Mouse (Mus musculus) c-Kit-positive CD71-negative TER-119-negative erythroid progenitor cells, embryonic 14.5 days (primary cell): ENCODE data around the gene Adam26a.
"Not testable (repeated sequence)": the region's sequence is repeated elsewhere in the genome, so short reads cannot be mapped to it uniquely, and the experiment has no call there.

Experiments used
- DNase-seq: peaks from one replicate; pipeline ENCODE4 v3.0.0-alpha.2; 2013; ENCODE audit warnings: low read depth

Gene Adam26a

DNA sequence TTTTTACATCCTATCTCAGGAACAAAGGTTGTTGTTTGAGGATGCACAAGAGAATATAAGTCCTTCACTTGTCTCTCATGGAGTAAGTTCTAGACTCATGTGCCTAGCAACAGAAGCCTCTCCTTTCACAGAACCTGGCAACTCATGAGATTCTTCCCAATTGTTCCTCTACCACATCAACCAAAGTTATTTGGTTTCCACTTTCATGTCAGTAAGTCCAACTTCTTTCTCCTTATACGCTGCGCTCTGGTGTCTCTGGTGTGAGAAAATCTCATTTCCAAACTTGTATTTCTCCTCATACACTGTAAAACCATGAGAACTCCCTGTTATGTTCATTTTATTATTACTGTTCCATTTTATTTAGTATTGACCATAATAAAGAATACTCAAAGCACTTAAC is at the start of gene Adam26a:
Gene Adam26a, minus strand, starts transcription at position 101 of the 400 bp plus-strand sequence.
- not testable (repeated sequence) for DNase-seq

DNA sequence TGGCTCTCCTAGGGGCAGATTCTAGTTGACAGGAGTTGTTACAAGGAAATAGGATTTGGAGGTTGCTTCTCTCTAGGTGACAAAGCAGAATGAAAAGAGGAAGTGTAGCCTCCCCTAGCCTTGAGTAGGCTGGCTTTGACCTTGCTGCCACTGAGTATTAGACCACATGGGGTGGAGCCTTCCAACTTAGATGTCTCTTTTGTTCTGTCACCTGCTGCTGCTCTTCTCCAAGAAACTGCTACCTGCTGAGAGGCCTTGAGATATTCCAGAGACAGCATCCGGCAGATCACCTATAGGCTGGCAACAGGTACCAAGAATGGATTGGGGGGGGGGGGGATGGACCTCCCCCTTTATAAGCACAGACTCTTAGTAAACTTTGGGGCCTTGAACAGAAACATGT is 39.5 kb upstream of the Adam26a start:
- no peak for DNase-seq

GRCm38 (mm10) chr8:43603657-43604056 is 27.1 kb upstream of the Adam26a start:
- not testable (repeated sequence) for DNase-seq

DNA sequence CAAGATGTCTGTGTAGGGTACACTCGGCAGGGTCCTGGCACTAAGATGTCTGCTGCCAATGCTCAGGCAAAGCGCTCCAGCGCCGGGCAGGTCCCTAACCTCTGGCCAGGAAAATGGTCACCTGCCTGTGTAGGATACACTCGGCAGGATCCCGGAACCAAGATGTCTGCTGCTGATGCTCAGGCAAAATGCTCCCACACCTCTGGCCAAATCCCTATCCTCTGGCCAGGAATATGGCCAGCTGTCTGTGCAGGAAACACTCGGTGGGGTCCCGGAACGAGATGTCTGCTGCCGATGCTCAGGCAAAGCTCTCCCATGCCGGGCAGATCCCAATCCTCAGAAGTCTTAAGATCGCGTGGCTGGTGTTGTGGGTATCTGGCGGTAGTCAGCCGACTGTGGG is 26.7 kb upstream of the Adam26a start:
- not testable (repeated sequence) for DNase-seq

DNA sequence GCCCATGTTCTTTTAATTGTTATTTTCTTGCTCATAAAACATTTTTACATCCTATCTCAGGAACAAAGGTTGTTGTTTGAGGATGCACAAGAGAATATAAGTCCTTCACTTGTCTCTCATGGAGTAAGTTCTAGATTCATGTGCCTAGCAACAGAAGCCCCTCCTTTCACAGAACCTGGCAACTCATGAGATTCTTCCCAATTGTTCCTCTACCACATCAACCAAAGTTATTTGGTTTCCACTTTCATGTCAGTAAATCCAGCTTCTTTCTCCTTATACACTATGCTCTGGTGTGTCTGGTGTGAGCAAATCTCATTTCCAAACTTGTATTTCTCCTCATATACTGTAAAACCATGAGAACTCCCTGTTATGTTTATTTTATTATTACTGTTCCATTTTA is 48.5 kb downstream of the Adam26a start, which contains the start of gene Adam26b:
Gene Adam26b, minus strand, starts transcription at position 101 of the 400 bp plus-strand sequence.
- not testable (repeated sequence) for DNase-seq
